Mouse (Mus musculus): Measurements from ENCODE around the gene Htatsf1.
A peak's percentile ranks its signal among the peaks of the same experiment; 100 is the strongest.

Htatsf1 gene

DNA sequence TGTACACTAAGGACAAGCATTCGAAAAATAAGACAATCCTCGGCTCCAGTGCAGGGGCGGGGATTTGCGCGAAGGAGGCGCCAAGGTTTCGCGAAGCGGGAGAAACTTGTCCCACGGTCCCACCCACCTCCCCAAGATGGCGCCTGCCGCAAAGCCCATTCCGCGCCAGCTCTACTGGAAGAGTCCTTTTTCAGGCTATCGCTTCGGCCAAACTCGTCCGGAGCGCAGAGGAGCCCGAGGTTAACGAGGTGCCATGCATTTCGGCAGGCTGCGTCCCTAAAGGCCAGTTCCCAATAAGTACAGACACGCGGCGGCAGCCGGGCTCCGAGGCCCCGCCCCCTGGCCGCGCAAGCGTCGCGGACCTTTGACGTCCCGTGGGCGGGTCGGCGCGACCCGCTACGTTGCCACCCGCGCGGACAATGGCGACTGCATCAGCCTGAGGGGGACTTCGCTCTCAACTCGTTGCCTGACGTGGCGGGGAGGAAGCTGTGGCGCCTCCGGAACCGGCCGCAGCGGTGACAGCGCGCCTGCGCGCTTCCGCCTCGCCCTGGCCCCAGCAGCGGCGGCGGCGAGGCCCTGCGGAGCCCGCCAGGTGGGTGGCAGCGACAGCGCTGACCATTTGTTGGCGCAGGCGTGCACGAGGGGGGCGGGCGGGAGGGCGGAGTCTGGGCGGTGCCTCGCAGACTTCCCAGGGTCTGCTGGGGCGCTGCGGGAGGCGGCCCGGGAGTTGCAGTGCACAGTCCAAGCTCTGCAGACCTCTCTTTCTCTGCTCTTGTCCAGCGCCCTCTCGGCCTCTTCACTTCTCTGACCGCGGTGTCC lies at the start of gene Htatsf1:
Gene Htatsf1 (plus strand): TSS at position 410 of the 819 bp plus-strand sequence.
- peak; percentile 66 to 71 for DNase-seq (ENCODE audit: low spot score in 2 of 2)

DNA sequence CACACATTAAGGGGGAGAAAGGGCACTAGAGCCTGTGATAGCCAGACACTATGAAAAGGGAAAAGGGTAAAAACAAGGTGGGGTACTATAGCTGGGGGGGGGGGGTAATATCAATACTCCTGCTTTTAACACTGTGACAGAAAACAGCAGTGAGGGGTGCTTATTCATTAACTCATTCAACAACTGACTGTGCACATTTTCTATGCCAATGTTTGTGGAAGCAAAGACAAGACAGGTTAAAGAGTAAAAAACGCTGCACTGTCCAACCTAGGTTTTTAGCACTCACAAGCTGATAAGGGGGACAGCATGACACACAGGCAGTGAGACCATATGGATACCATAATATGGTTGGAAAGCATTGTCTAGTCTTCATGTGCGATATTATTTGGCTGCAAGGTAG lies 40.5 kb upstream of the Htatsf1 start:
- no peak for DNase-seq (ENCODE audit: low spot score in 2 of 2)

DNA sequence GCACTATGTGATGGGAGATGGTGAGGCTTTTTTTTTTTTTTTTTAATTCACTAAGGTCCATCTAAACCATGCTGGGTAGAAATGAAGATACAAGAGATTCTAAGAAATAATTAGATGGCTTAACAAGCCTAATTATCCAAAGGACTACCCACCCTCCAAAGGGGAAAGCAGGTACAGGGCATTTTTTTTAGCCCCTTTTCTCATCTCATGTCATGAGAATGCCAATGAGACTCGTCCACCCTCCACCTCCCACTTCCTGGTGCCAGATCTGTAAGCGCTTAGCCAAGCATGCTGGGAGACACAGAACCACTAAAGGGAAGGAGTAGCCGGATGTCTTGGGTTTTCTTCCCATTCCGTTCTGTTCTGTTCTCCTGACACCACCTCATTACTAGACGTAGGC lies 10.6 kb upstream of the Htatsf1 start, which contains the start of gene Brs3:
Gene Brs3 (plus strand): TSS at position 301 of the 400 bp plus-strand sequence.
- no peak for DNase-seq (ENCODE audit: low spot score in 2 of 2)

DNA sequence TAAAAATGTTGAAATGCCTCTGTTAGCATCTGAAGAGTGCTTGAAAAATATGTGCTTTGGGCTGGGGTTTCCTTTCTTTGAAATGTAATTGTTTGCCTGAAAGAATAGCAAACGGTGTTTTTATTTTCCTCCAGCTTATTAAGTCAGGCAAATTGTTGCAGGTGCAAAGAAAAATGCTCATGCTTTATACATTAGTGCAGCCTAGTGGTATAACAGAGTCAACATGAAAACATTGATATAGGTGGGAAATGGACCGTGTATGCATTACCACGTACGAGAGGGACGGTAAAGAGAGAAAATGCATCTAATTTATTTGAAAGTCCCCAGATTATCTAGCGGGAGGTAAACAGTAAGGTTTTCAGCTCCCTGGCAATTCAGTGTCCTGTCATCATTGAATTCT lies 9.5 kb upstream of the Htatsf1 start:
- no peak for DNase-seq (ENCODE audit: low spot score in 2 of 2)

DNA sequence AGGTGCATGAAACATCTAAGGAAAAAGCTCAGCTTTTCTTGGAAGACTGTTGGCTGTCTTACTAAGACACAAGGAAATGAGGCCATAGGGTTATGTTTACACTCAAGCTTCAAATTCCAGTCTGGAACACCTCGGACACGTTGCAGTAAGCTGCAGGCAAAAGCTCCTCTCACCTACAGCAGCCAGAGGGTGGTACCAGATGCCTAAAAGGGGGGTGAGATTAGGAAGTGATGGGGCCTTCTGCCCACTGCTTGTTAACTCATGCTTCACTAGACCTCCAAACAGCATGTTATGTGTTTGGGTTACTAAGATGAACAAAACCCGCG lies 572 bp upstream of the Htatsf1 start:
- no peak for DNase-seq (ENCODE audit: low spot score in 2 of 2)

DNA sequence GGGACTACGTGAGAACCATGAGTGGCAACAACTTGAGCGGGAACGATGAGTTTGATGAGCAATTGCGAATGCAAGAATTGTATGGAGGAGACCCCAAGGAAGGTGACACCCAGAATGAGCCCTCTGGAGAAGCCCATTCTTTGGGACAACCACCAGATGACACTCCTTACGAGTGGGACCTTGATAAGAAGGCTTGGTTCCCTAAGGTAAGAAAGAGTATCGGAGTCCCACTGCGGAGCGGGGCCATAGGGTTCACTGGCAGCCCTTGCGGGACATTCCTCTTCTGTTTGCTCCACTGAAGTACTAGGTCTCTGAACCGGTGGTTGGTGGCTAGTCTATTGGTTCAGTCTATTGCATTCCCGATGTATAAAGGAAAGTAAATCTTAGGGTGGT lies 606 bp downstream of the Htatsf1 start:
- no peak for DNase-seq (ENCODE audit: low spot score in 2 of 2)

DNA sequence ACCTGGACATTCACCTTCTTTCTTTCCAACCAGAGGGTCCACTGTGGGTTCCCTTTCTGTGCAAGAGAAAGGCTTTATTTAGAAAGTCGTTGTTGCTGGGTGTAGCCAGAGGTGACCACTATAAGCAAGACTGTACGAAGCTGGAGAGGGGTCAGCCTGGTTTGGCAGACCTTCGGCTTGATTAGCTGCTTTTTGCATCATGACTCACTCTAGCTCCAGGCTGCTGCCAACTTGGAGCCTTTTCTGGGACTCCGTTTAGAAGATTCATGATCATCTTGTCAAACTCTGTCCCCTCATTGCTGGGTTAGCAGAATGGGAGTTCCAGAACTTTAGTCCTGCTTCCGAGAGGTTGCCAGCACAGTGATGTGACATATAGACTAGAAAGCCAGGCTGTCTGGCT lies 28.1 kb downstream of the Htatsf1 start:
- no peak for DNase-seq (ENCODE audit: low spot score in 2 of 2)

DNA sequence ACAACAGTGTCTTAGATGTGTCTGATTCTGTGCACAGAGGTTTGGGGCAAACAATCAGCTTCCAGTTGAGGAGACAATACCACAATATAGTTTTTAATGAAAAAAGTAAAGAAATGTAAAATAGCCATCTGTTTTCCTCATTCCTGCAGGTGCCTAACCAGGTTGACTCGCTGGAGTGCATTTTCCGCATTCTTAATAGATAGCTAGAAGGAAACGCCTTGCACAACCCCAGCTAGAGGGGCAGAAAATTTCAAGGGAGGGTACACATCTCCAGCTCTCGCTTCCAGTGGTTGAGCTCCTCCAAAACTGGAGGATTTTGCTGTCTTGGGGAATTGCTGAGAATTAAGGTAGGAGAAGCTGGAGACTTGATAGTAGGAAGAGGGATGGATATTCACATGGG lies 34.4 kb downstream of the Htatsf1 start, which contains the start of gene Vgll1:
Gene Vgll1 (plus strand): TSS at position 301 of the 400 bp plus-strand sequence.
- DNase-seq (ENCODE audit: low spot score in 2 of 2) = no peak

DNA sequence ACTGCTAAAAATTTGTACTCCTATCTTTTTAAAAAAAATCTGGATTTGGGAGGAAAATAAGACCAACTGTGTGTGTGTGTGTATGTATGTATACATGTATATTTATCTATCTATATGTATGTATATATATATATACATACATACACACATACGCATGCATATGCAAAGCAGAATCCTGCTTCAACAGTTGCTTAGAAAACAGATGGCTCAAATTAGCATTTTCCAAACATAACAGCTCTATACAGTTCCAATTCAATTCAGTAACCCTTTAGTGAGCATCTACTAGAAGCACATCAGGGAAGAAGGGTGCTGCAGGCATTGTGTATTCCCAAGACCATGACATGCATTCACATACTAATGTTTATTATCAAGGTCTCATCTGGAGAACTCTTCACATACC lies 50.0 kb downstream of the Htatsf1 start:
- no peak for DNase-seq (ENCODE audit: low spot score in 2 of 2)

DNA sequence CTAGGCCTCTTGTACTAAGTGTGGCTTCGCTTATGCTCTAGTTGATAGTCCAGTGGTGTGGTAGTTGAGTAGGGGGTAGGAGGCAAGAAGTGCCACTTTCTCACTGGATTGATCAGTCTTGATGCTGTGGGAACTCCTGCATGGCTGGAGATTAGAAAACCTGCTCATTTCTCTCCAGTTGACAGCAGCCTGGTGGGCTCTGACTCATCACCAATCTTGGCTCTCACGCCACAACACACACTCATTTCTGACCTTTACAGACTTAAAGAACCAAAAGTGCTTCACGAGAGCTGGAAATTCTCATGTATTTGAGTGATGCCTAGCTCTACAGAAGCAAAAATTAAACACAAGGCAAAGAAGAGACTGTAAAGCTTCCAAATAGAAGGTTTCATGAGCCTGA lies 53.6 kb downstream of the Htatsf1 start:
- no peak for DNase-seq (ENCODE audit: low spot score in 2 of 2)
